Mouse (Mus musculus) ovary, adult 2 months (tissue): ENCODE results near the gene Adam30. TPM values are rescaled to one million over a fixed set of nuclear protein-coding genes. Genes with fewer than 3 reads are reported as not detected.

Experiments used
- polyA plus RNA-seq: library from polyadenylated mRNA; depleted of rRNA; stranded (reverse); fragments of >200 nt; gene quantifications from 2 replicates; pipeline ENCODE4 v1.2.3, GENCODE M21; 2012; rRNA removed

Adam30 gene
- polyA plus RNA-seq = not detected in 2 replicates

DNA sequence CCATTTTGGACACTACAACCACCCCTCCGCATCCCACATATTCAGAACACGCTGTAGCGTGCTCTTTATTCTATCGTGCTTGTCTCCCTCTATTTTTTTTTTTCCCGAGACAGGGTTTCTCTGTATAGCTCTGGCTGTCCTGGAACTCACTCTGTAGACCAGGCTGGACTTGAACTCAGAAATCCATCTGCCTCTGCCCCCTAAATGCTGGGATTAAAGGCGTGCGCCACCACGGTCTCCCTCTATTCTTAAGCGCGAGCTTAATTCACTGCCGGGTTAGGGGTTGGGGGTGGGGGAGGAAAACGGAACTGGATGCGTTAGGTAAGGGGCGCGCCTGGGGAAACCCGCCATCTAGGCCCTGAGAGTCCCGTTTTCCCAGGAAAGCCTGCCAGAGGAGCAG is at the start of gene Adam30:
Gene Adam30, plus strand, starts transcription at position 301 of the 400 bp plus-strand sequence.

Other genes starting within 250 kb of the Adam30 start
- 49.1 and 54.3 TPM in 2 replicates for gene Notch2, start 147.1 kb upstream of the Adam30 start, polyA plus RNA-seq
- gene Reg4, start 61.5 kb downstream of the Adam30 start, polyA plus RNA-seq = not detected in 2 replicates
- gene Hmgcs2, start 119.8 kb downstream of the Adam30 start, polyA plus RNA-seq = 210 and 274 TPM in 2 replicates
- 99.0 and 106 TPM in 2 replicates for gene Phgdh, start 179.4 kb downstream of the Adam30 start, polyA plus RNA-seq
- gene Zfp697, start 221.8 kb downstream of the Adam30 start, polyA plus RNA-seq = 5.5 and 6.7 TPM in 2 replicates